Mouse (Mus musculus): ENCODE measurements around the gene Atp8a1.
A peak's percentile ranks its signal among the peaks of the same experiment; 100 is the strongest.

GRCm38 (mm10) chr5:67847253-67848165 is at the start of gene Atp8a1:
- peak; percentile 1; the same call in 1 of the 2 replicates for TF ChIP-seq CTCF (IDR thresholded peaks at IDR 0.05; ENCODE audit: low read depth, low read length)
- peak; percentile 72; the same call in 1 of the 2 replicates for TF ChIP-seq POLR2A (IDR thresholded peaks at IDR 0.05; ENCODE audit: extremely low read depth, insufficient read depth, low read length)
